Mouse (Mus musculus) neural tube, embryonic 15.5 days (tissue): ENCODE results near the gene Rfc4. TPM values are rescaled to one million over a fixed set of nuclear protein-coding genes. Genes with fewer than 3 reads are reported as not detected.
"Not testable (repeated sequence)": the region's sequence is repeated elsewhere in the genome, so short reads cannot be mapped to it uniquely, and the experiment has no call there.

ENCODE experiments used
- ATAC-seq: fragments of 200-750 bp; cut with Nextera tagmentation; 2 replicates; pipeline ENCODE4 v1.8.0; 2017; ENCODE audit warnings: mild to moderate bottlenecking, moderate TSS enrichment, moderate library complexity; ENCODE audit not compliant: low FRiP score
- H3K27ac ChIP-seq: fragments of 300-500 bp; sonication (generic); replicated peaks from 2 replicates; pipeline ENCODE4 v1.5.1; 2015; ENCODE audit warnings: mild to moderate bottlenecking, inconsistent platforms
- H3K27me3 ChIP-seq: fragments of 300-500 bp; sonication (generic); replicated peaks from 2 replicates; pipeline ENCODE4 v1.6.1; 2015; ENCODE audit warnings: inconsistent platforms
- H3K36me3 ChIP-seq: fragments of 300-500 bp; sonication (generic); 2 replicates; pipeline ENCODE4 v1.6.1; 2015; ENCODE audit warnings: inconsistent platforms
- H3K4me1 ChIP-seq: fragments of 300-500 bp; sonication (generic); 2 replicates; pipeline ENCODE4 v1.6.1; 2015; ENCODE audit warnings: inconsistent platforms
- H3K4me2 ChIP-seq: fragments of 300-500 bp; sonication (generic); 2 replicates; pipeline ENCODE4 v1.6.1; 2015; ENCODE audit warnings: inconsistent platforms, mild to moderate bottlenecking, moderate library complexity
- H3K4me3 ChIP-seq: fragments of 300-500 bp; sonication (generic); replicated peaks from 2 replicates; pipeline ENCODE4 v1.5.1; 2015; ENCODE audit warnings: mild to moderate bottlenecking, inconsistent platforms
- H3K9ac ChIP-seq: fragments of 300-500 bp; sonication (generic); replicated peaks from 2 replicates; pipeline ENCODE4 v1.6.1; 2015; ENCODE audit warnings: mild to moderate bottlenecking, inconsistent platforms
- H3K9me3 ChIP-seq: fragments of 300-500 bp; sonication (generic); replicated peaks from 2 replicates; pipeline ENCODE4 v1.6.1; 2016; ENCODE audit warnings: inconsistent platforms
- WGBS: fragments of 180-500 bp; shearing (Covaris S2); methylation state at CpG from one replicate; pipeline ENCODE4 v1.1.7; 2015; ENCODE audit warnings: mixed read lengths; 5-methylcytosine and 5-hydroxymethylcytosine counted together
- polyA plus RNA-seq: library from polyadenylated mRNA; unstranded; fragments of >200 nt; fragmentation: Nextera tagmentation; extraction: Ambion mirVana; gene quantifications from 2 replicates; pipeline ENCODE4 v1.2.1, GENCODE M21; 2015

Rfc4 gene
- polyA plus RNA-seq, 1 experiment from 2014 or later = 35.3 TPM

GRCm38 (mm10) chr16:23099632-23100031 lies 27.9 kb downstream of the Rfc4 start:
- no peaks in the 10 kb centered on the region for H3K9me3 ChIP-seq
- H3K4me2 ChIP-seq = peak overlapping the region; percentile 53
- H3K27me3 ChIP-seq = peaks cover 10% of the 10 kb centered on the region; the same call in 1 of the 2 replicates
- H3K4me3 ChIP-seq = peak overlapping the region; percentile 18
- no peak for ATAC-seq
- no peak overlapping the region for H3K27ac ChIP-seq
- H3K36me3 ChIP-seq = no peaks in the 10 kb centered on the region
- 8% methylated on average over 12 of the region's 12 CpGs for WGBS
- H3K4me1 ChIP-seq = peaks cover 17% of the 10 kb centered on the region
- H3K9ac ChIP-seq = 0 out of 2 replicates have a peak overlapping the region, but pooled peaks have one; percentile 5

GRCm38 (mm10) chr16:23098105-23098452 lies 29.5 kb downstream of the Rfc4 start:
- not testable (repeated sequence) for H3K27ac ChIP-seq, H3K9me3 ChIP-seq, H3K4me3 ChIP-seq, H3K9ac ChIP-seq, H3K4me2 ChIP-seq, ATAC-seq, H3K36me3 ChIP-seq
- Histone ChIP-seq H3K27me3 (peaks cover 10% of the 10 kb centered on the region; the same call in 1 of the 2 replicates), H3K4me1 (peaks cover 17% of the 10 kb centered on the region)
- 97% methylated on average over 1 of the region's 1 CpGs for WGBS

- H3K9ac ChIP-seq, H3K36me3 ChIP-seq, H3K4me2 ChIP-seq, H3K9me3 ChIP-seq, ATAC-seq, H3K4me3 ChIP-seq, H3K27ac ChIP-seq: not testable (repeated sequence)
- WGBS = 80% methylated on average over 8 of the region's 8 CpGs
- Histone ChIP-seq H3K27me3 (peaks cover 10% of the 10 kb centered on the region; the same call in 1 of the 2 replicates), H3K4me1 (peaks cover 12% of the 10 kb centered on the region)
These were observed 30.0 kb downstream of the Rfc4 start for GRCm38 (mm10) chr16:23097290-23098104.

- peaks cover 11% of the 10 kb centered on the region for H3K4me1 ChIP-seq
- not testable (repeated sequence) for H3K4me2 ChIP-seq, H3K9me3 ChIP-seq, H3K9ac ChIP-seq, H3K27ac ChIP-seq, H3K36me3 ChIP-seq, H3K4me3 ChIP-seq, ATAC-seq
- 54% methylated on average over 1 of the region's 1 CpGs for WGBS
- H3K27me3 ChIP-seq = peaks cover 10% of the 10 kb centered on the region; the same call in 1 of the 2 replicates
These were observed 30.7 kb downstream of the Rfc4 start for GRCm38 (mm10) chr16:23096886-23097285.

GRCm38 (mm10) chr16:23095581-23095980 lies 32.0 kb downstream of the Rfc4 start:
- not testable (repeated sequence) for H3K4me3 ChIP-seq, ATAC-seq, H3K27me3 ChIP-seq, H3K4me1 ChIP-seq, H3K9me3 ChIP-seq, H3K9ac ChIP-seq, H3K4me2 ChIP-seq, H3K36me3 ChIP-seq, H3K27ac ChIP-seq
- WGBS = 95% methylated on average over 5 of the region's 5 CpGs

GRCm38 (mm10) chr16:23094136-23094535 lies 33.4 kb downstream of the Rfc4 start:
- H3K9ac ChIP-seq = no peak overlapping the region
- no peaks in the 10 kb centered on the region for H3K9me3 ChIP-seq
- no peaks in the 10 kb centered on the region for H3K36me3 ChIP-seq
- no peak overlapping the region for H3K4me3 ChIP-seq
- H3K4me1 ChIP-seq = no peaks in the 10 kb centered on the region
- H3K27me3 ChIP-seq = no peaks in the 10 kb centered on the region
- no peak for ATAC-seq
- 93% methylated on average over 6 of the region's 6 CpGs for WGBS
- H3K4me2 ChIP-seq = no peak overlapping the region
- no peak overlapping the region for H3K27ac ChIP-seq

- 79% methylated on average over 13 of the region's 13 CpGs for WGBS
- ATAC-seq = no peak
These were observed 34.1 kb downstream of the Rfc4 start for GRCm38 (mm10) chr16:23093321-23093953.

GRCm38 (mm10) chr16:23091345-23091744 lies 36.2 kb downstream of the Rfc4 start:
- H3K4me1 ChIP-seq, H3K27ac ChIP-seq, H3K27me3 ChIP-seq, H3K4me2 ChIP-seq, H3K9me3 ChIP-seq, H3K36me3 ChIP-seq, ATAC-seq, H3K4me3 ChIP-seq, H3K9ac ChIP-seq: not testable (repeated sequence)

More at GRCm38 (mm10) chr16:23093321-23093953, 34.1 kb downstream of the Rfc4 start:
- H3K9me3 ChIP-seq = no peaks in the 10 kb centered on the region
- no peak overlapping the region for H3K9ac ChIP-seq
- no peak overlapping the region for H3K4me3 ChIP-seq
- no peaks in the 10 kb centered on the region for H3K36me3 ChIP-seq
- no peaks in the 10 kb centered on the region for H3K27me3 ChIP-seq
- no peaks in the 10 kb centered on the region for H3K4me1 ChIP-seq
- H3K27ac ChIP-seq = no peak overlapping the region
- no peak overlapping the region for H3K4me2 ChIP-seq

- H3K36me3 ChIP-seq, H3K27me3 ChIP-seq, H3K4me3 ChIP-seq, H3K27ac ChIP-seq, H3K9ac ChIP-seq, H3K9me3 ChIP-seq, H3K4me1 ChIP-seq, ATAC-seq, H3K4me2 ChIP-seq: not testable (repeated sequence)
- 88% methylated on average over 1 of the region's 1 CpGs for WGBS
These were observed 39.0 kb downstream of the Rfc4 start for GRCm38 (mm10) chr16:23088491-23088890.

GRCm38 (mm10) chr16:23087712-23088111 lies 39.8 kb downstream of the Rfc4 start:
- H3K36me3 ChIP-seq, H3K9ac ChIP-seq, H3K9me3 ChIP-seq, H3K4me1 ChIP-seq, H3K4me3 ChIP-seq, H3K27ac ChIP-seq, ATAC-seq, H3K4me2 ChIP-seq, H3K27me3 ChIP-seq: not testable (repeated sequence)
- WGBS = 63% methylated on average over 4 of the region's 4 CpGs

GRCm38 (mm10) chr16:23087159-23087558 lies 40.4 kb downstream of the Rfc4 start:
- 76% methylated on average over 8 of the region's 8 CpGs for WGBS
- not testable (repeated sequence) for H3K4me2 ChIP-seq, H3K4me1 ChIP-seq, H3K4me3 ChIP-seq, H3K9ac ChIP-seq, H3K27me3 ChIP-seq, H3K36me3 ChIP-seq, H3K27ac ChIP-seq, ATAC-seq, H3K9me3 ChIP-seq

- ATAC-seq, H3K4me3 ChIP-seq, H3K36me3 ChIP-seq, H3K9me3 ChIP-seq, H3K4me1 ChIP-seq, H3K27me3 ChIP-seq, H3K4me2 ChIP-seq, H3K9ac ChIP-seq, H3K27ac ChIP-seq: not testable (repeated sequence)
- WGBS = 88% methylated on average over 6 of the region's 6 CpGs
These were observed 50.0 kb downstream of the Rfc4 start for GRCm38 (mm10) chr16:23077516-23077915.
